Mouse (Mus musculus): ENCODE measurements around the gene Rpp25. TPM values are rescaled to one million over a fixed set of nuclear protein-coding genes. Genes with fewer than 3 reads are reported as not detected.

The Rpp25 gene
- total RNA-seq, 2 experiments from 2014 or later, result not detected

DNA sequence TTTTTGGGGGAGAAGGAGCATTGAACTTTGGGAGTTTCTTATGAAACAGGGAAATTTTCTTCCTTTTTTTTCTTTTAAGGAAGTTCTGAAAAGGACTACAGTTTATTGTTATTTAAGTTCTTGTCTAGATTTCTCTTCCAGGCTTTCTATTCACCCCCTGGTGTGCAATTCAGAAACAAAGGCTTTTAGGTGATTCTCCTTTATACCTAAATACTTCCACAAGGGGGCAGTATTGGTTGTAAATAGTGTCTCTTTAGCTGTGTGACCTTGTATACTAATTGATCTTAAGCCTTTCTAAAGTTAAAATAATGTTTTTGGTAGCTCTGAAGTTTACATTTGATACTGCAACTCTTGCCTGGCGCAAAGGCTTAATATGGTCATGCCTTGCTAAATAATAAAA, 19.9 kb downstream of the Rpp25 start:
- Histone ChIP-seq H3K4me3 (peak overlapping the region; percentile 86), H3K27ac (peak overlapping the region; percentile 100; the same call in 1 of the 2 replicates)
- DNase-seq, result no peak
- peak; percentile 76 for TF ChIP-seq CTCF (IDR thresholded peaks at IDR 0.05)
- intact Hi-C loops (cut with DNase I), result loop anchor here (1.0 to 5.0 kb wide), 2 partner anchors 40 to 134 kb away; no protein-coding TSS in a partner anchor

DNA sequence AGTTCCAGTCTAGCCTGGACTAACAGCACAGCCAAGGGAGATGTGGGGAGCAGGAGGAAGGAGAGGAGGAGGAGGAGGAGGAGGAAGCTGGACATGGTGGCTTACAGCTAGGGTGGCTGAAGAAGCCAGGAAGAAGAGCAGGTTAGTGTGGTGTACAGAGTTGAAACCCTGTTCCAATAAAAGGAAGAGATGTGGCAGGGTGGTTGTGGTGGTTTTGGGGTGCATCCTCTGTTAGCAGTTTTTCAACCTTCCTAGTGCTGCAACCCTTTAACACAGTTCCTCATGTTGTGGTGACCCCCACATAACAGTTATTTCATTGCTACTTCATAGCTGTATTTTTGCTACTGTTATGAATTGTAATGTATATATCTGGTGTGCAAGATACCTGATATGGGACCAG, 20.6 kb downstream of the Rpp25 start:
- TF ChIP-seq CTCF (IDR thresholded peaks at IDR 0.05), result no peak
- peak overlapping the region; percentile 86 for H3K4me3 ChIP-seq
- no peak for DNase-seq
- H3K27ac ChIP-seq, result peak overlapping the region; percentile 100
- intact Hi-C loops (cut with DNase I), result loop anchor here (5.0 kb wide), 1 partner anchor 133 kb away; no protein-coding TSS in a partner anchor

DNA sequence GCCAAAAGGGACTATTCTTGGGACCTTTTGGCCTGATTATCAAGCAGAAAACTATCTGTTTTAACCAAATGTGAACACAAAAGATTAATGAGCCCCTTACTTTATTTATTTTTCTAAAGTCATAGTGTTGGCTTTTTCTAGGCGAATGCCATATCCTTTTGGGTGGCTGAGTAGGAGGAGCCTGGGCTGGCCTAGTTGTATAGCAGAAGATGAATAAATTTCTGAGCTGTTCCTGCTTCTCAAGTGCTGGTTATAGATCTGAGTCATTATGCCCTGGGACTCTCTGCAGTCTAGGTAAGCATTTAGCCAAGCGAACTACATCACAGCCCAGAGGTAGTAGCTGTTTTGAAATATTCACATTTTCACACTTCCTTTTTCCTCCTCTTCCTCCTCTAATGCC, 21.7 kb downstream of the Rpp25 start:
- intact Hi-C loops (cut with DNase I), result no loop called here
- H3K4me3 ChIP-seq, result peak overlapping the region; percentile 86
- peak overlapping the region; percentile 32 for H3K27ac ChIP-seq
- no peak for DNase-seq
- no peak for TF ChIP-seq CTCF (IDR thresholded peaks at IDR 0.05)

DNA sequence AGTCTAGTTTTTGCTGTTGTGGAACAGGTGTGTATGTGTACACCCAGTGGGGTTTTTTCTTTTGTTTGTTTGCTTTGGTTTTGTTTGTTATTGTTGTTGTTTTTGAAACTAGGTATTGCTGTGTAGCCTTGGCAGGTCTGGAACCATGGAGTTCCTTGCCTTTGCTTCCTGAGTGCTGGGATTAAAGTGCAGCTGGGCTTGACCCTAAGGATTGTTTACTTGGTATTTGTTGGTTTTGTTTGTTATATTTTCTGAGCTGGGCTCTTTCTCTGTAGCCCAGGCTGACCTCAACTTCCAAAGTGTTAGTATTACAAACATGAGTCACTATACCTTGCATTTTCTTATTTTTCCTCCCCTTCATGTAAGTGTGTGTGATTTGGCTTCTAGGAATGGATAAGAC, 22.6 kb downstream of the Rpp25 start:
- no peak overlapping the region for H3K4me3 ChIP-seq
- no peak for DNase-seq
- intact Hi-C loops (cut with DNase I), result no loop called here
- no peak overlapping the region for H3K27ac ChIP-seq
- no peak for TF ChIP-seq CTCF (IDR thresholded peaks at IDR 0.05)

DNA sequence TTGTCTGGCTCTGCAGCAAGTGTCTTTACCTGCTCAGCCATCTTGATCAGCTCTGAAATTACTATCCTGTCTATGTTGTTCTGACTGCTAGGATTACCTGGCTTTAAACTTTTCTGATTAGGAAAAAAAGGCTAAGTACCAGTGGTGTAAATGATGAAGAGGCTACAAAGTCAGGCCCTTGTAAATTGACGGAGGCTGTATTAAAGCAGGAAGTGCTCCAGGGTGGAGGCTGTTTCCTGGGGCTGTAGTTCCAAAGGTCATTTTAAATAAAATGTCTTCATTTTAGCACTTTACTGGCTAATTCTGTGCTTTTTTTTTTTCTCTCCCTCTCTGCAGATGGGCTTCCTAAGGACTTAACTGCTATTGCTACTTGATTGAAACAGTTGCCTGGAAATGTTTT, 28.1 kb downstream of the Rpp25 start:
- no peak for TF ChIP-seq CTCF (IDR thresholded peaks at IDR 0.05)
- H3K4me3 ChIP-seq, result no peak overlapping the region
- peak overlapping the region; percentile 80 for H3K27ac ChIP-seq
- no peak for DNase-seq
- intact Hi-C loops (cut with DNase I), result no loop called here

DNA sequence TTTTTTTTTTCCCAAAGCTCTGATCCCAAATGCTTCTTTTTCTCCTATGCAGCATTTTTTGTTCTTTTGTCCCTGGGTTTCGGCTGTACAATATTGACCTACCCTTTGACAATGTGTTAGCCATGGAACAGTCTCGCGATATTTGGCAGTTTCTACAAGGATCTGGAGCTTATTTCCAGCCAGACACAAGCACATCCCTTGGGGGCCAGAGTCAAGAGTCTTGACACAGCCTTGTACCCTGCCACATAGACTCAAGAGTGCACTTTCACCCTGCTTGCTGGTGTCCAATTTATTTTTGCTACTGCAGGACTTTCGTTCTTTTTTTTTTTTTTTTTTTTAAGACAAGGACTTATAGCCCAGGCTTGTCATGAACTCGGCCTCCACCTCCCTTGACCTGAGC, 32.5 kb downstream of the Rpp25 start:
- no peak for TF ChIP-seq CTCF (IDR thresholded peaks at IDR 0.05)
- intact Hi-C loops (cut with DNase I), result loop anchor here (5.0 kb wide), 1 partner anchor 121 kb away; no protein-coding TSS in a partner anchor
- peak overlapping the region; percentile 93; the same call in 1 of the 2 replicates for H3K27ac ChIP-seq
- peak overlapping the region; percentile 97 for H3K4me3 ChIP-seq
- no peak for DNase-seq

DNA sequence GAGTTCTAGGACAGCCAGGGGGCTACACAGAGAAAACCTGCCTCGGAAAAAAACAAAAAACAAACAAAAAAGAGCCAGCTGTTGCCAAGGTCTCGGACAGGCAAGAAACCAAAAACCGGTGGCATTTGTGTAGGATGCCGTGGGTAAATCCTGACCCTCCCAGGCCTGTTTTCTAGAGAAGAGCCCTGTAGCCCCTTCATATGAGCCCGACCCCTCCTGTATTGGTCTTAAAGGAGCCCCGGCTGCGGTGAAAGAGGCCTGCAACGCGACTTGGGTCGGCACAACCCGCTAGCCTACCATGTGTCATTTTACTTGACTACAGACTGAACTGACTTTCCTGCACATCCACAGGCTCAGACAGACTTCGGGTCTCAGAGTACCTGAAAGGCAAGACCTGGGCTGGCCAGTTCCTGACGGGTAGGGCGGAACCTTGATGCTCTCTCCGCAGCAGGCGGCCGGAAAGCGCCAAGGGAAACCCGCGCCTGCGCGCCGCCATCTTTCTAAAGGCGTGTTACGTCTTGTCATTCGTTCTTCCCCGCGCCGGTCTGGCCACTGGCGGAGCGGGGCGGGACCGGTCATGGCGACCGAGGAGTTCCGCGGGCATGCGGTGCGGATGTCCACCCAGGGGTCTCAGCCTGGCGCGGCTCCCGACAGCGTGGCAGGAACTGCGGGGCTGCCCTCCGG, 33.4 kb downstream of the Rpp25 start, which contains the start of gene Fam219b:
TSS of gene Fam219b (plus strand) at position 485 of the 684 bp plus-strand sequence.
- intact Hi-C loops (cut with DNase I), result loop anchor here (5.0 kb wide), 1 partner anchor 120 kb away; no protein-coding TSS in a partner anchor
- no peak for TF ChIP-seq CTCF (IDR thresholded peaks at IDR 0.05)
- peak; percentile 94 for DNase-seq
- Histone ChIP-seq H3K27ac (peak within 1 kb of the TSS; percentile 93), H3K4me3 (peak within 1 kb of the TSS; percentile 97)

DNA sequence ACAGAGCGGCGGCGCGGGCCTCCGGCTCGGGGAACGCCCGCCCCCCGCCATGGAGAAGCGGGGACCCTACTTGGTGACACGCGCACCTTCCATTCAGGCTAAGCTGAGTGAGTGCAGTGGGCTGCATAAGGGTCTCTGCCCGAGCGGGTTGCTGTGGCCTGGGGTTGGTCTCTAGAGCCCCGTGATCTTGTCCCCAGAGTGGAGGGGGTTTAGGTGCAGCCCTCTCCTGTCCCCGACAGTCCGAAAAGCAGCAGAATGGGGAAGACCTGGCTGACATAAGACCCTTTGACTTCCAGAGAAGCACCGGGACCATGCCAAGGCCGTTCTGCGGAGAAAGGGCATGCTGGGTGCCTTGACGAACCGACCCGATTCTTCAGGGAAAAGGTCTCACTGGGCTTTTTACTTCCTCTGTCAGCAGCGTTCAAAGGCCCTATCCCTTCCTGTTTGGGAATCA, 33.9 kb downstream of the Rpp25 start:
- intact Hi-C loops (cut with DNase I), result loop anchor here (5.0 kb wide), 1 partner anchor 120 kb away; no protein-coding TSS in a partner anchor
- Histone ChIP-seq H3K4me3 (peak overlapping the region; percentile 97), H3K27ac (peak overlapping the region; percentile 93)
- TF ChIP-seq CTCF (IDR thresholded peaks at IDR 0.05), result no peak
- DNase-seq, result peak; percentile 54

DNA sequence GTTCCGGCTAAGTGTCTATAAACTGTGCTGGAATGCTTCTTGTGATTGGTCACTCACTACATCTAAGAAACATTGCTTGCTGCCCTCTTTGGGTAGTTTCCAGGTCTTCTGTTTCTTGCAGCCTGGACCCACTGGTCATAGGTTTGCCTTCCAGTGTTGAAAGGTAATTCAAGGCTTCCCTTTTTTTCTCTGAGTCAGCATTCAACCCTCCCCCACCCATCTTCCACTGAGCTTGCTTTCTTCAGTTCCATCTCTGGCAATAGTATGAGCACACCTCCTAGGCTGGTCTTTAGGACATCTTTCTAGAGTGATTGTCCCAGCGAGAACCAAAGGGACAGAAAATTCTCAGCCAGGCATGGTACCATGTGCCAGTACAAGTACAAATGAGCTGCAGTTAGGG, 35.7 kb downstream of the Rpp25 start:
- no peak for DNase-seq
- no peak overlapping the region for H3K27ac ChIP-seq
- TF ChIP-seq CTCF (IDR thresholded peaks at IDR 0.05), result no peak
- intact Hi-C loops (cut with DNase I), result loop anchor here (5.0 kb wide), 1 partner anchor 118 kb away; no protein-coding TSS in a partner anchor
- no peak overlapping the region for H3K4me3 ChIP-seq

DNA sequence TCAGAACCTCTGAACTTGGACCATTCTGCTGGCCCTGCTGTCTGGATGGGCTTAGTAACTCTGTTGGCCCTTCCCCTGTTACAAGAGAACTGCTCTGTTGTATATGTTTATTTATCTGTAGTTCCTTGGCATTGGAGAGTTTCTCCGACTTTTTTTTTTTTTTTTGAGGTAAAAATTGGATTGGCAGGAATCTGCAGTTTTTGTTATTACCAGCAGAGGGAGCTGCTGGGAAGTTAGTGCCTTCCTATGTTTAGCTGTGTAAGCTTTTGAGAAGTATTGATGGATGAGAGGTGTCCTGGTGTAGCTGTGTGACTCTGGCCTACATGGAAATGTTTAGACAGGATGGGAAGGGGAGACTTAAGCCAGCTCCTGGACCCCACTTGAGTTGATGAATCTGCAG, 37.5 kb downstream of the Rpp25 start:
- H3K27ac ChIP-seq, result peak overlapping the region; percentile 40; the same call in 1 of the 2 replicates
- intact Hi-C loops (cut with DNase I), result loop anchor here (5.0 kb wide), 2 partner anchors 106 to 216 kb away; no protein-coding TSS in a partner anchor
- TF ChIP-seq CTCF (IDR thresholded peaks at IDR 0.05), result peak; percentile 89
- no peak overlapping the region for H3K4me3 ChIP-seq
- peak; percentile 44 for DNase-seq

DNA sequence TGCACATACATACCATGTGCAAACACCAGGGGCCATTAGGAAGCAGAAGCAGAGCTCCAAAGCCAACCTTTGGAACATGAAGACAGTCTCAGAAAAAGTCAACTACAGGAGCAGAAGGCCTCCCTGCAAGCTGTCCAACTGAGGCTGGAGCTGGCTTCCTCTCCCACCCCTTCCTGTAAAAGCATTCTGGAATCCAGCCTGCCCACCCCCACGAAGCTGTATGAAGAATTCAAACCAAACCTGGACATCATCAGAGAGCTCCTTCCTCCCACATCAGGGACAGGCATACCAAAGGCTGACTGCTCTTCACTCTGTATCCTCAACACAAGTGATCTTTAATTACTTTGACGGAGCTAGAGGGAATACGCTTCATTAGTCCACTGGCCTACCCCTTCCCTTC, 40.1 kb downstream of the Rpp25 start:
- DNase-seq, result no peak
- intact Hi-C loops (cut with DNase I), result loop anchor here (5.0 kb wide), 2 partner anchors 103 to 213 kb away; no protein-coding TSS in a partner anchor
- Histone ChIP-seq H3K4me3 (no peak overlapping the region), H3K27ac (no peak overlapping the region)
- TF ChIP-seq CTCF (IDR thresholded peaks at IDR 0.05), result no peak

DNA sequence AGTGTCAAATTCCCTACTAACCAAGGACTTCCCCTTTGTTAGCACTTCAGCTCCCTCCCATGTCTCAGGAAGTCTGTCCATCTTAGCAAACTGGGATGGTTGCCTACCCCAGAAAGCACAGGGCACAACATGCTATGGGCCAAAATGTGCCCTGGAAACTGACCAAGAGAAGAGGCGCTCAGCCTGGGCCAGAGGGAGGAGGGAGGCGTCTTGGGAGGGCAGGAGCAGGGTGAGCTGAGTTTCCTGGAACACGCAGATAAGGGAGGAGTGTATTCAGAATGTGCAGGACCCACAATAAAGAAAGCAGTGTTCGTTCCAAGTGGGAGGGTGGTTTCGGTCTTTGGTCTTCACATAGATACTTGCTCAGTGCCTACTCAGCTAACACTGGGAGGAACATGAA, 43.5 kb downstream of the Rpp25 start:
- intact Hi-C loops (cut with DNase I), result loop anchor here (2.0 kb wide), 1 partner anchor 42 kb away; the partner anchor contains the start of gene Ulk3
- no peak for TF ChIP-seq CTCF (IDR thresholded peaks at IDR 0.05)
- peak overlapping the region; percentile 41 for H3K4me3 ChIP-seq
- H3K27ac ChIP-seq, result peak overlapping the region; percentile 91
- peak; percentile 84 for DNase-seq

DNA sequence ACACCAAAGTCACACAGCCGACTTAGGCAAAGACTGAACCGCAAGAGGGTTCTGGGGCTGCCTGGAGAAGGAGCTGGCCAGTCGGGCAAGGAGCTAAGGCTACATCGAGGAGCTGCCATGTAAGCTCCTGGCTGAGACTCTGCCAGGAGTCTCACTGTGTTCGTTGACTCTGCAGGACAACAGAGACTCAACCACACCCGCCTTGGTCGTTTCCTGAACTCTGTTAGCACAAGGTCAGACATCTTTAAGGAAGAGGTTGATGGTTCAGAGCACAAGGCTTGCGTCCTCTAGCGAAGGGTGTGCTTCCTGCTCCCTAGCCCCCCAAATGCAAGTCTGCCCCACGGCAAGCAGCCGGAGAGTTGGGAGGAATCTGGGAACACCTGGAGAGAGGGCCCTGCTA, 44.0 kb downstream of the Rpp25 start:
- DNase-seq, result no peak
- peak overlapping the region; percentile 91 for H3K27ac ChIP-seq
- intact Hi-C loops (cut with DNase I), result loop anchor here (2.0 kb wide), 2 partner anchors 15 to 41 kb away; partner anchors contain the start of gene Ulk3
- H3K4me3 ChIP-seq, result peak overlapping the region; percentile 41
- TF ChIP-seq CTCF (IDR thresholded peaks at IDR 0.05), result no peak
